Mouse (Mus musculus): ENCODE data around the gene Gm5416.
"Not testable (repeated sequence)": the region's sequence is repeated elsewhere in the genome, so short reads cannot be mapped to it uniquely, and the experiment has no call there.

DNA sequence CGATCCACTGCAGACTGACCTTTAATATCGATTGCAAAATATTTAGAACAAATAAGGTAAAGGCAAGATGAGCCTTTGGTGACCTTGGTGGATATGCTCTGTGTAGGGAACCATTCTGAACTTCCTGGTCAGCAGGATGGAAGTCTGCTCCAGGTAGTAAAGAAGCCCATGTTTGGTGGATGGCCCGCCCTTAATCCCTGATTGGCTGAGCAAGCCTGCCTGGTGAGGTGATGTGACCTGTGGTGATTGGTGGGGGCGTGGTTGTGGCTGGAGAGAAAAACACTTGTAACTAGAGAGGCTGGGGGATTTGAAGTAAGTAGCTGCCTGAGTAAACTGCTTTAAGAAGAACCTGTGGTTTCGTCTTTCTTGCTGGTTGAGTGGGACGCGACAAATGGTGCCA lies 11.0 kb downstream of the Gm5416 start, which contains the start of gene 2010005H15Rik:
- not testable (repeated sequence) for TF ChIP-seq POLR2A (IDR thresholded peaks at IDR 0.05; ENCODE audit: insufficient read length, low read depth); SRF (IDR thresholded peaks at IDR 0.05; ENCODE audit: control insufficient read depth, insufficient read length, low read depth); POLR2AphosphoS2 (IDR thresholded peaks at IDR 0.05; ENCODE audit: insufficient read length, low read depth); USF1 (IDR thresholded peaks at IDR 0.05; ENCODE audit: low read depth); MYOD1 (IDR thresholded peaks at IDR 0.05; ENCODE audit: control insufficient read depth in 1 of 3, insufficient read length in 2 of 3, low read depth in 2 of 3); MAX (IDR thresholded peaks at IDR 0.05; ENCODE audit: low read depth)
